Mouse (Mus musculus): ENCODE results near the gene Igsf8. TPM values are rescaled to one million over a fixed set of nuclear protein-coding genes. Genes with fewer than 3 reads are reported as not detected.

The Igsf8 gene
- 10 to 100 TPM; 24.4 to 31.0 TPM for total RNA-seq (2023)

GRCm38 (mm10) chr1:172261477-172262078, at the start of gene Igsf8:
Gene Igsf8, plus strand, starts transcription at chr1:172261641.

GRCm38 (mm10) chr1:172219451-172220406, 41.7 kb upstream of the Igsf8 start, which contains the start of gene Casq1:
Gene Casq1, minus strand, starts transcription at chr1:172219868.

GRCm38 (mm10) chr1:172258314-172258713, 3.1 kb upstream of the Igsf8 start, which contains the start of gene Atp1a4:
Gene Atp1a4, minus strand, starts transcription at chr1:172258414.

GRCm38 (mm10) chr1:172297611-172298537, 36.4 kb downstream of the Igsf8 start, which contains the start of gene Atp1a2:
Gene Atp1a2, minus strand, starts transcription at chr1:172298064.

GRCm38 (mm10) chr1:172329131-172329530, 67.7 kb downstream of the Igsf8 start, which contains the start of gene Kcnj9:
Gene Kcnj9, minus strand, starts transcription at chr1:172329318.

GRCm38 (mm10) chr1:172340729-172341321, 79.4 kb downstream of the Igsf8 start, which contains the start of gene Kcnj10:
Gene Kcnj10, plus strand, starts transcription at chr1:172341210.

Other genes with a start within 250 kb of the Igsf8 start
- 1 to 10 TPM; 2.8 to 3.4 TPM for gene Vangl2, start 233.2 kb upstream of the Igsf8 start, total RNA-seq (2023)
- gene Nhlh1, start 204.1 kb upstream of the Igsf8 start, total RNA-seq (2023), result not detected
- gene Copa, start 179.1 kb upstream of the Igsf8 start, total RNA-seq (2023), result 100 to 1,000 TPM; 154 to 160 TPM
- gene Ncstn, start 178.8 kb upstream of the Igsf8 start, total RNA-seq (2023), result 10 to 100 TPM; 79.2 to 81.0 TPM
- gene Pex19, start 134.9 kb upstream of the Igsf8 start, total RNA-seq (2023), result 10 to 100 TPM; 49.1 to 50.7 TPM
- 100 to 1,000 TPM; 101 to 109 TPM for gene Dcaf8, start 113.6 kb upstream of the Igsf8 start, total RNA-seq (2023)
- 10 to 100 TPM; 51.7 to 67.5 TPM for gene Pea15a, start 54.8 kb upstream of the Igsf8 start, total RNA-seq (2023)
- gene Casq1, start 41.8 kb upstream of the Igsf8 start, total RNA-seq (2023), result not detected
- gene Atp1a4, start 3.2 kb upstream of the Igsf8 start, total RNA-seq (2023), result not detected
- under 1 TPM; 0.09 to 0.15 TPM for gene Atp1a2, start 36.4 kb downstream of the Igsf8 start, total RNA-seq (2023)
- gene Kcnj9, start 67.7 kb downstream of the Igsf8 start, total RNA-seq (2023), result not detected
- gene Kcnj10, start 79.6 kb downstream of the Igsf8 start, total RNA-seq (2023), result 1 to 10 TPM in 1 of 2 experiments, under 1 TPM in 1; 0.71 to 1.3 TPM
- gene Pigm, start 114.9 kb downstream of the Igsf8 start, total RNA-seq (2023), result 10 to 100 TPM; 29.8 to 33.2 TPM
- 1 to 10 TPM in 1 of 2 experiments, not detected in 1; 1.4 TPM for gene Slamf9, start 213.7 kb downstream of the Igsf8 start, total RNA-seq (2023)
- 1 to 10 TPM in 1 of 2 experiments, under 1 TPM in 1; 0.89 to 1.6 TPM for gene Igsf9, start 220.1 kb downstream of the Igsf8 start, total RNA-seq (2023)
- gene Tagln2, start 238.4 kb downstream of the Igsf8 start, total RNA-seq (2023), result 100 to 1,000 TPM; 249 to 308 TPM

Data from T-cell, adult 66 days (primary cell).